Mouse (Mus musculus): ENCODE data around the gene C1qc. TPM values are rescaled to one million over a fixed set of nuclear protein-coding genes. Genes with fewer than 3 reads are reported as not detected.
A peak's percentile ranks its signal among the peaks of the same experiment; 100 is the strongest.

C1qc gene
- polyA plus RNA-seq, 1 experiment from 2014 or later: 15.3 TPM

DNA sequence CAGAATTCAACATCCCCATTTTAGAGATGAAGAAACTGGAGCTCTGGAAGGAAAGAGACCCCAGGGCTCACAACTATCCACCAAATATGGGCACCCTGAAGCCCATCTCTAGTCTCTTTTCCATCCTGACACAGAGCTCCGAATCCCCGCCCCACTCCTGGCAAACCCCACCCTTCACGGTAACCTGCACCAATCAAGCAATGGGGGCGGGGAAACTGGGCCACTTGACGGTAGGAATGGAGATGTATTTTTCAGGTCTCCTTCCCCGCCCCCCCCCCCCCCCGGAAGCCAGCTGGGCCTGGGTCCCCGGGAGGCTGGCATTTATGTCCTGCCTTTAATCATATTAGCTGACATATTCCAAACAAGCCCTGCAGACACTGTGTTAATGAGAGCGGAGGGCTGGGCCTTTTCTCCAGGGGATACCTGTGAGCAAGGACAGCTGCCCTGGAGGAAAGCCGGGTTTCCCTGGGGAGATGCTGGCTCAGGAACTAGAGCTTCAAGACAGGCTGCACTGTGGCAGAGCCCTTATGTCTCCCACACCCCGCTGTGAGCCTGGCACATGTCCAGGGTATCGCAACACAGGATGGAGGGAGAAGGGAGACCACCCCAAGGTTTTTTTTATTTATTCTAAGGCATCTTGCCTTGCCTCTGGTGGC lies 25.0 kb downstream of the C1qc start:
- 12% methylated on average over 11 of the region's 12 CpGs for WGBS
- Histone ChIP-seq H3K36me3 (ENCODE audit: control insufficient read depth, insufficient read depth, low read length) (no peaks in the 10 kb centered on the region), H3K4me1 (ENCODE audit: control insufficient read depth, insufficient read depth, low read length) (peaks cover 10% of the 10 kb centered on the region; the same call in 1 of the 2 replicates), H3K27me3 (ENCODE audit: control insufficient read depth, insufficient read depth, low read length) (no peaks in the 10 kb centered on the region), H3K9me3 (ENCODE audit: control insufficient read depth, low read length) (no peaks in the 10 kb centered on the region), H3K4me2 (ENCODE audit: low read depth, low read length) (no peak overlapping the region), H3K4me3 (ENCODE audit: low read depth, low read length) (no peak overlapping the region), H3K9ac (replicated peaks; ENCODE audit: low read depth, low read length) (no peak overlapping the region), H3K27ac (ENCODE audit: low read depth, low read length) (no peak overlapping the region; the same call in 1 of the 2 replicates)
- ATAC-seq (ENCODE audit: low read depth): peak; percentile 31; the same call in 1 of the 2 replicates

DNA sequence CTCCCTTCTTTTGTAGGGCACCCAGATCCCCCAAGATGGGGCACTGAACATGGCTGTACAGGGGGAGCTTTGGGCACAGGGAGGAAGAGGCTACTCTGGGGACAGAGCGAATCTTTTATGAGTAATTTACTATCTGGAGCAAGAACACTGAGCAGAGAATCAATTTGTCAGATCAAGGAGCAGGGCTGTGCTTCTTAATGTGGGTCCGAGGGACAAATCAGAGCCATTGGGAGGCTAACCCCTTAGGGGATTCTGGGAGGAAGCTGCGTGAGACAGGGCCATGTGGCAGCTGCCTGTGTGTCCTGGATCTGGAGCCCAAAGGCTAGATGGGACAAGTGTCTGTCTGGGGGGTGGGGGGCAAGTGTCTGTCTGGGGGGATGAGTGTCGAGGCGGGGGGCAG lies 27.3 kb downstream of the C1qc start:
- Histone ChIP-seq H3K4me3 (ENCODE audit: low read depth, low read length) (no peak overlapping the region), H3K36me3 (ENCODE audit: control insufficient read depth, insufficient read depth, low read length) (no peaks in the 10 kb centered on the region), H3K9ac (replicated peaks; ENCODE audit: low read depth, low read length) (no peak overlapping the region), H3K27ac (ENCODE audit: low read depth, low read length) (peak overlapping the region; percentile 70), H3K27me3 (ENCODE audit: control insufficient read depth, insufficient read depth, low read length) (no peaks in the 10 kb centered on the region), H3K4me1 (ENCODE audit: control insufficient read depth, insufficient read depth, low read length) (peaks cover 17% of the 10 kb centered on the region; the same call in 1 of the 2 replicates), H3K9me3 (ENCODE audit: control insufficient read depth, low read length) (no peaks in the 10 kb centered on the region), H3K4me2 (ENCODE audit: low read depth, low read length) (peak overlapping the region; percentile 25; the same call in 1 of the 2 replicates)
- WGBS: 34% methylated on average over 5 of the region's 5 CpGs
- ATAC-seq (ENCODE audit: low read depth): 0 out of 2 replicates have a peak, but pooled peaks have one; percentile 10

GRCm38 (mm10) chr4:136864751-136865470 lies 28.0 kb downstream of the C1qc start:
- Histone ChIP-seq H3K9ac (replicated peaks; ENCODE audit: low read depth, low read length) (no peak overlapping the region), H3K4me3 (ENCODE audit: low read depth, low read length) (no peak overlapping the region), H3K9me3 (ENCODE audit: control insufficient read depth, low read length) (no peaks in the 10 kb centered on the region), H3K4me1 (ENCODE audit: control insufficient read depth, insufficient read depth, low read length) (peaks cover 17% of the 10 kb centered on the region; the same call in 1 of the 2 replicates), H3K27ac (ENCODE audit: low read depth, low read length) (peak overlapping the region; percentile 70), H3K36me3 (ENCODE audit: control insufficient read depth, insufficient read depth, low read length) (no peaks in the 10 kb centered on the region), H3K27me3 (ENCODE audit: control insufficient read depth, insufficient read depth, low read length) (no peaks in the 10 kb centered on the region), H3K4me2 (ENCODE audit: low read depth, low read length) (peak overlapping the region; percentile 25; the same call in 1 of the 2 replicates)
- peak; percentile 52; the same call in 1 of the 2 replicates for ATAC-seq (ENCODE audit: low read depth)
- 4% methylated on average over 15 of the region's 15 CpGs for WGBS

DNA sequence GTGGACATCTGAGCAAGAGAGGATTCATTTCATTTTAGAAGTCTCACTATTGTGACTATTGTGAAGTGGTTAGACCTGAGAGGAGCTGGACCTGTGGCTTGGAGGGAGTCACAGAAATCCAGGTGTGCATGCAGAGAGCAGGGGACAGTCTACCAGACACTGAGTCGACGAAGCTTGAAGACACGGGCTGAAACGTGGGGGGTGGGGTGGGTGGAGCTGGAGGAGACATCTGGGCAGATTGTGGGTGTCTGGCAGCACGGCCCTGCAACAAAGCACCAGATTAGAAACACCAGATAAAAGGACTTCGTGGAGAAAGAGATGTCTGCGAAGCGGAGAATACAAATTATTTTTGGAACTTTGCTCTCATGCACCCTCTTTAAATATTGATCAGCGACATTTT lies 29.3 kb downstream of the C1qc start:
- no peak overlapping the region for H3K4me3 ChIP-seq (ENCODE audit: low read depth, low read length)
- 48% methylated on average over 9 of the region's 9 CpGs for WGBS
- no peak overlapping the region for H3K9ac ChIP-seq (replicated peaks; ENCODE audit: low read depth, low read length)
- H3K4me1 ChIP-seq (ENCODE audit: control insufficient read depth, insufficient read depth, low read length): peaks cover 17% of the 10 kb centered on the region; the same call in 1 of the 2 replicates
- H3K4me2 ChIP-seq (ENCODE audit: low read depth, low read length): no peak overlapping the region
- no peaks in the 10 kb centered on the region for H3K36me3 ChIP-seq (ENCODE audit: control insufficient read depth, insufficient read depth, low read length)
- no peak overlapping the region for H3K27ac ChIP-seq (ENCODE audit: low read depth, low read length)
- H3K9me3 ChIP-seq (ENCODE audit: control insufficient read depth, low read length): no peaks in the 10 kb centered on the region
- no peak for ATAC-seq (ENCODE audit: low read depth)
- no peaks in the 10 kb centered on the region for H3K27me3 ChIP-seq (ENCODE audit: control insufficient read depth, insufficient read depth, low read length)

- Histone ChIP-seq H3K4me3 (ENCODE audit: low read depth, low read length) (no peak overlapping the region), H3K9ac (replicated peaks; ENCODE audit: low read depth, low read length) (no peak overlapping the region), H3K9me3 (ENCODE audit: control insufficient read depth, low read length) (no peaks in the 10 kb centered on the region), H3K36me3 (ENCODE audit: control insufficient read depth, insufficient read depth, low read length) (no peaks in the 10 kb centered on the region), H3K4me2 (ENCODE audit: low read depth, low read length) (no peak overlapping the region), H3K27ac (ENCODE audit: low read depth, low read length) (peak overlapping the region; percentile 52; the same call in 1 of the 2 replicates), H3K27me3 (ENCODE audit: control insufficient read depth, insufficient read depth, low read length) (no peaks in the 10 kb centered on the region), H3K4me1 (ENCODE audit: control insufficient read depth, insufficient read depth, low read length) (peaks cover 17% of the 10 kb centered on the region; the same call in 1 of the 2 replicates)
- WGBS: 77% methylated on average over 2 of the region's 2 CpGs
- no peak for ATAC-seq (ENCODE audit: low read depth)
Observed at GRCm38 (mm10) chr4:136862411-136862810, 30.5 kb downstream of the C1qc start.

GRCm38 (mm10) chr4:136861806-136862205 lies 31.1 kb downstream of the C1qc start:
- Histone ChIP-seq H3K9me3 (ENCODE audit: control insufficient read depth, low read length) (no peaks in the 10 kb centered on the region), H3K27me3 (ENCODE audit: control insufficient read depth, insufficient read depth, low read length) (no peaks in the 10 kb centered on the region), H3K9ac (replicated peaks; ENCODE audit: low read depth, low read length) (0 out of 2 replicates have a peak overlapping the region, but pooled peaks have one; percentile 34), H3K4me2 (ENCODE audit: low read depth, low read length) (no peak overlapping the region), H3K4me1 (ENCODE audit: control insufficient read depth, insufficient read depth, low read length) (peaks cover 17% of the 10 kb centered on the region; the same call in 1 of the 2 replicates), H3K4me3 (ENCODE audit: low read depth, low read length) (no peak overlapping the region), H3K27ac (ENCODE audit: low read depth, low read length) (peak overlapping the region; percentile 52; the same call in 1 of the 2 replicates), H3K36me3 (ENCODE audit: control insufficient read depth, insufficient read depth, low read length) (no peaks in the 10 kb centered on the region)
- peak; percentile 32; the same call in 1 of the 2 replicates for ATAC-seq (ENCODE audit: low read depth)
- WGBS: 4% methylated on average over 17 of the region's 17 CpGs

GRCm38 (mm10) chr4:136860022-136860421 lies 32.8 kb downstream of the C1qc start:
- Histone ChIP-seq H3K9ac (replicated peaks; ENCODE audit: low read depth, low read length) (no peak overlapping the region), H3K27ac (ENCODE audit: low read depth, low read length) (no peak overlapping the region), H3K36me3 (ENCODE audit: control insufficient read depth, insufficient read depth, low read length) (no peaks in the 10 kb centered on the region), H3K9me3 (ENCODE audit: control insufficient read depth, low read length) (no peaks in the 10 kb centered on the region), H3K27me3 (ENCODE audit: control insufficient read depth, insufficient read depth, low read length) (no peaks in the 10 kb centered on the region), H3K4me3 (ENCODE audit: low read depth, low read length) (no peak overlapping the region), H3K4me2 (ENCODE audit: low read depth, low read length) (no peak overlapping the region), H3K4me1 (ENCODE audit: control insufficient read depth, insufficient read depth, low read length) (peaks cover 12% of the 10 kb centered on the region; the same call in 1 of the 2 replicates)
- WGBS: 82% methylated on average over 7 of the region's 7 CpGs
- ATAC-seq (ENCODE audit: low read depth): no peak

DNA sequence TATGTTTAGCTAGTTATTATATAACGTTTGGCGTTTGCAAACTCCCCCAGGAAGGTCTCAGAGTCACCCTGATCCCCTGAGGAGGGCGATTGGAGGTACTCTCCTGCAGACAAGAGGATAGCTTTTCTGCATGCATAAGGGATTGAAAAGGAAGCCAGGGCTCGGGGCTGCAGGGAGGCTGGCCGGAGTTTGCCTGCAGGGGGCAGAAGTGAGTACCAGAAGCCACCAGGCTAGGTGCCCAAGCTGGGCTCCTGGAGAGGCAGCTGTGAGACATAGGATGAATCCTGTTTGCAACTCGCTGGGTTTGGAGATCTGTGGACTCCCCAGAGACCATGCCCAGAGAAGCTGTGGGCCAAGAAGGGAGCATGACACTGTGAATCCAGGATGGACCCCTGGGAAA lies 37.8 kb downstream of the C1qc start:
- no peaks in the 10 kb centered on the region for H3K27me3 ChIP-seq (ENCODE audit: control insufficient read depth, insufficient read depth, low read length)
- H3K4me2 ChIP-seq (ENCODE audit: low read depth, low read length): no peak overlapping the region
- no peak overlapping the region for H3K4me3 ChIP-seq (ENCODE audit: low read depth, low read length)
- ATAC-seq (ENCODE audit: low read depth): no peak
- H3K9ac ChIP-seq (replicated peaks; ENCODE audit: low read depth, low read length): no peak overlapping the region
- no peaks in the 10 kb centered on the region for H3K4me1 ChIP-seq (ENCODE audit: control insufficient read depth, insufficient read depth, low read length)
- no peaks in the 10 kb centered on the region for H3K36me3 ChIP-seq (ENCODE audit: control insufficient read depth, insufficient read depth, low read length)
- no peaks in the 10 kb centered on the region for H3K9me3 ChIP-seq (ENCODE audit: control insufficient read depth, low read length)
- WGBS: 27% methylated on average over 6 of the region's 6 CpGs
- H3K27ac ChIP-seq (ENCODE audit: low read depth, low read length): no peak overlapping the region

DNA sequence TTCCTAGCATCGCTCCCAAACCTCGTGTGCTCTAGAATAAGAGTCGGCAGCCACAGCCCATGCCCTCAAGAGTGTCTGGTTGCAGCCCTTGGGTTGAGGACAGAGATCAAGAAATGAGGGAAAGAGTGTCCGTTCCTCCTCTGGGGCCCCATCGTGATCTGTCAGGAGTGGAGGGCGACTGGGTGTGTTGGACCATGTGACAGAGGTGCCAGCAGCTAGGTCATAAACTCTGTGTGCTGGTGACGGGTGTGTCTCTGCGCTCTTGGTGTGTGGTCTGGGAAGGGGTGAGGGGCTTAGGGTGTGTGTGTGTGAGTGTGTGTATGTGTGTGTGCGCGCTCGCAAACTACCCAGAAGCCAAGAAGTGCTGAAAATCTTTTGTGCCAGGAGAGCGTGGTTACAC lies 39.9 kb downstream of the C1qc start:
- H3K9me3 ChIP-seq (ENCODE audit: control insufficient read depth, low read length): no peaks in the 10 kb centered on the region
- ATAC-seq (ENCODE audit: low read depth): no peak
- H3K27ac ChIP-seq (ENCODE audit: low read depth, low read length): no peak overlapping the region
- H3K9ac ChIP-seq (replicated peaks; ENCODE audit: low read depth, low read length): no peak overlapping the region
- no peaks in the 10 kb centered on the region for H3K4me1 ChIP-seq (ENCODE audit: control insufficient read depth, insufficient read depth, low read length)
- no peak overlapping the region for H3K4me3 ChIP-seq (ENCODE audit: low read depth, low read length)
- no peak overlapping the region for H3K4me2 ChIP-seq (ENCODE audit: low read depth, low read length)
- WGBS: 78% methylated on average over 12 of the region's 12 CpGs
- no peaks in the 10 kb centered on the region for H3K27me3 ChIP-seq (ENCODE audit: control insufficient read depth, insufficient read depth, low read length)
- H3K36me3 ChIP-seq (ENCODE audit: control insufficient read depth, insufficient read depth, low read length): no peaks in the 10 kb centered on the region
